Mouse (Mus musculus) liver, embryonic 12.5 days (tissue): ENCODE results near the gene Hdgfl3. TPM values are rescaled to one million over a fixed set of nuclear protein-coding genes. Genes with fewer than 3 reads are reported as not detected.

ENCODE experiments used
- ATAC-seq: fragments of 200-750 bp; cut with Nextera tagmentation; 2 replicates; pipeline ENCODE4 v1.8.0; 2017; ENCODE audit warnings: moderate number of reproducible peaks, mild to moderate bottlenecking, moderate library complexity
- H3K27ac ChIP-seq: fragments of 300-500 bp; sonication (generic); 2 replicates; pipeline ENCODE4 v1.5.1; 2016; ENCODE audit warnings: mild to moderate bottlenecking
- H3K27me3 ChIP-seq: fragments of 300-500 bp; sonication (generic); replicated peaks from 2 replicates; pipeline ENCODE4 v1.6.1; 2016; ENCODE audit warnings: mild to moderate bottlenecking, moderate library complexity
- H3K36me3 ChIP-seq: fragments of 300-500 bp; sonication (generic); 2 replicates; pipeline ENCODE4 v1.6.1; 2016; ENCODE audit warnings: mild to moderate bottlenecking, moderate library complexity
- H3K4me1 ChIP-seq: fragments of 300-500 bp; sonication (generic); 2 replicates; pipeline ENCODE4 v1.6.1; 2016
- H3K4me2 ChIP-seq: fragments of 300-500 bp; sonication (generic); 2 replicates; pipeline ENCODE4 v1.6.1; 2016; ENCODE audit warnings: mild to moderate bottlenecking, moderate library complexity
- H3K4me3 ChIP-seq: fragments of 300-500 bp; sonication (generic); 2 replicates; pipeline ENCODE4 v1.5.1; 2016; ENCODE audit warnings: mild to moderate bottlenecking, moderate library complexity
- H3K9ac ChIP-seq: fragments of 300-500 bp; sonication (generic); 2 replicates; pipeline ENCODE4 v1.6.1; 2016; ENCODE audit warnings: mild to moderate bottlenecking, moderate library complexity
- H3K9me3 ChIP-seq: fragments of 300-500 bp; sonication (generic); replicated peaks from 2 replicates; pipeline ENCODE4 v1.6.1; 2016; ENCODE audit warnings: mild to moderate bottlenecking, moderate library complexity
- WGBS: fragments of 180-500 bp; shearing (Covaris S2); methylation state at CpG from one replicate; pipeline ENCODE4 v1.1.7; 2016; ENCODE audit not compliant: insufficient replicate concordance; 5-methylcytosine and 5-hydroxymethylcytosine counted together
- polyA plus RNA-seq: library from polyadenylated mRNA; unstranded; fragments of >200 nt; fragmentation: Nextera tagmentation; extraction: Ambion mirVana; gene quantifications from 2 replicates; pipeline ENCODE4 v1.2.1, GENCODE M21; 2016

Hdgfl3 gene
- polyA plus RNA-seq, 1 experiment from 2014 or later: 2.0 TPM

DNA sequence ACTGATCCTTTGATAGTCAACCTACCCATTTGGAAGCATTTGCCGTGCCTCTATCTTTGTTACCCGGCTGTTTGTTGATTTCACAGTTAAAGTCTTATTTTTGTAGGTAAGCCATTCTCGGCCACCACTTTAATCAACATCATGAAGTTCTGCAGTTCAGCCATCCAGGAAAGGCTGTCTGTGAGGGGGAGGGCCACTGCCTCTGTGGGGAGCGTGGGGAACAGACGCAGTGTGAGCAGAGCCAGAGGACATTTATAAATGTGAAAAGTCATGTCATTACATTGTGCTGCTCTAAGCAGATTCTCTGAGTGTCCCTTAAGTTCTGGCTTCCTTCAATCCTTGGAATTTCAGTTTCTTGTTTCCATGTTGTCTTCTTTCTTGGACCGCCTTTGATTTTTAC, 84.1 kb downstream of the Hdgfl3 start:
- no peak overlapping the region for H3K4me3 ChIP-seq
- 70% methylated on average over 6 of the region's 6 CpGs for WGBS
- no peaks in the 10 kb centered on the region for H3K9me3 ChIP-seq
- H3K4me2 ChIP-seq: no peak overlapping the region
- no peak overlapping the region for H3K9ac ChIP-seq
- peaks cover 14% of the 10 kb centered on the region for H3K4me1 ChIP-seq
- H3K27ac ChIP-seq: no peak overlapping the region
- ATAC-seq: no peak
- H3K27me3 ChIP-seq: peaks cover 5% of the 10 kb centered on the region; the same call in 1 of the 2 replicates
- H3K36me3 ChIP-seq: no peaks in the 10 kb centered on the region

DNA sequence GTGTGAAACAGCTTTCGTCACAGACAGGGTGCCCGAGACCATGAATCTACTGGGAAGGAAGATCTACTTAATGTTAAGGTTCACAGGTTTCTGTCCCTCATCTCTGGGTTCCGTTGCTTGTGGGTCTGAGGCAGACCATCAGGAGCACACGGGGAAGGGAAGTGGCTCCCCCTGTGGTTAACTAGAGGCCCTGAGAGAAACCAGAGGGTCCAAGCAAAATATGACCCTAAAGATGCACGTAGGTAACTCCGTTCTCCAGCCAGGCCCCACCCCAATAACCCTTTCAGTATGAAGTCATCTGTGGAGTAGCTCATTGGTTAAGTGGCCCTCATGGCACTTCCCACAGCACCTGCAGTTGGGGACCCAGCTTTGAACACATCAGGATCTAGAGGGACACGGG, 84.6 kb downstream of the Hdgfl3 start:
- no peak overlapping the region for H3K27ac ChIP-seq
- WGBS: 47% methylated on average over 7 of the region's 7 CpGs
- no peak for ATAC-seq

DNA sequence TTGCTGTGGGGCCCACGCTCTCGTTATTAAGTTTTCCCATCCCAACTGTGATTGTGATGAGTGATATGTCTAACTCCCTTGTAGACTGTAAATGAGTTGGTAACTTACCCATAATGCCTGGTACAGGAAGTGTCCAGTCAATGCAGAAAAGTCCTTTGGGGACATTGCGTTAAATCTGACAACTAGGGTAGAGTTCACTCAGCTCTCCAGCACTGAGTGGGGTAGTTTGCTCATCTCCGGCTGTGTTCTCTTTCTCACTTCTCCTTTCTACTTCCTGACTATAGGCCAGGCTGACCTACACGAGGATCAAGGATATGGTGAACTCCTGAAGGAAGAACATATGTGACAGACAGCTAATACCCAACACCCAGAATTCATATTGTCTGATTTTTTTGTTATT, 85.1 kb downstream of the Hdgfl3 start:
- Histone ChIP-seq H3K9ac (no peak overlapping the region), H3K4me1 (peaks cover 6% of the 10 kb centered on the region), H3K36me3 (no peaks in the 10 kb centered on the region), H3K4me2 (no peak overlapping the region), H3K27me3 (peaks cover 3% of the 10 kb centered on the region; the same call in 1 of the 2 replicates), H3K9me3 (no peaks in the 10 kb centered on the region), H3K27ac (no peak overlapping the region), H3K4me3 (no peak overlapping the region)
- WGBS: 45% methylated on average over 5 of the region's 5 CpGs
- ATAC-seq: no peak

More for the DNA sequence above, 84.6 kb downstream of the Hdgfl3 start:
- Histone ChIP-seq H3K4me3 (no peak overlapping the region), H3K9ac (no peak overlapping the region), H3K36me3 (no peaks in the 10 kb centered on the region), H3K4me1 (peaks cover 10% of the 10 kb centered on the region), H3K9me3 (no peaks in the 10 kb centered on the region), H3K4me2 (no peak overlapping the region), H3K27me3 (peaks cover 3% of the 10 kb centered on the region; the same call in 1 of the 2 replicates)

DNA sequence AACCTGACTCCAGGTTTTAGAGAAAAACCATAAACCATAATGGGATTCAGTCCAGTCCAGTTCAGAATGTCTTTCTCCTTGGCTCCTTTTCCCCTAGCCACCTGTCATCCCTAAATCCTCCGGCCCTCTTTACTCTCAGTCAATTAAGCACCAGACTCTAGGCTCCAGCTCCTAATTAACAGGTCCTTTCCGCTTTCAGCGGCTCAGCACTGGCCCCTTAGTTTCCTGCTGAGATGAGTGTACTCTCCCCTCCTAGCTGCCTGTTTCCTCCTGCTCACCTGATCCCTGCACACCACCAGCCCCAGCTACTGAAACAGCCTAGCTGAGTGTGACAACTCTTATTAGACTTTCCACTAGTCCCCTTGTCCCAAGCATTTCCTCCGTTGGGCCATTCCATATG, 86.5 kb downstream of the Hdgfl3 start:
- Histone ChIP-seq H3K9ac (no peak overlapping the region), H3K36me3 (no peaks in the 10 kb centered on the region), H3K4me1 (no peaks in the 10 kb centered on the region), H3K9me3 (no peaks in the 10 kb centered on the region), H3K27ac (no peak overlapping the region), H3K27me3 (peaks cover 3% of the 10 kb centered on the region; the same call in 1 of the 2 replicates), H3K4me3 (no peak overlapping the region), H3K4me2 (no peak overlapping the region)
- no peak for ATAC-seq
- 75% methylated on average over 4 of the region's 4 CpGs for WGBS

DNA sequence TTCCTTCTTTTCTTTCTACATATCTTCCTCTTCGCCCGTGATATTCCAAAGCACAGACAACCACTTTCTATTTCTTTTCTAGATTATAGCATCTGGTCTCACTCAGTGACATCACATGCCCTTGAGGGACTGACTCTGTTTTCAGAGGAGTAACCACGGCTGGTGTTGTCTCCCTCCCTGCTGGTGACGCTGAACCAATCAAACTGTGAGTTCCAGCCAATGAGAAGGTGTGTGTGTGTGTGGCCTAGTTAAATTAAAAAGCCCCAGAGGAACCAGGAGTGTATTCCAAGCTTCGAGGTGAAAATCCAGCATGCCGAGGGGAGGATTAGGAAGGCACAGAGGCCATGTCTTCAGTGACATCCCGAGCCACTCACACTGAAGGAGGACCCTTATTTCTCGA, 87.3 kb downstream of the Hdgfl3 start:
- Histone ChIP-seq H3K4me3 (no peak overlapping the region), H3K36me3 (no peaks in the 10 kb centered on the region), H3K27ac (no peak overlapping the region), H3K27me3 (peaks cover 3% of the 10 kb centered on the region; the same call in 1 of the 2 replicates), H3K4me2 (no peak overlapping the region), H3K9me3 (no peaks in the 10 kb centered on the region), H3K9ac (no peak overlapping the region), H3K4me1 (no peaks in the 10 kb centered on the region)
- no peak for ATAC-seq
- 43% methylated on average over 8 of the region's 8 CpGs for WGBS

DNA sequence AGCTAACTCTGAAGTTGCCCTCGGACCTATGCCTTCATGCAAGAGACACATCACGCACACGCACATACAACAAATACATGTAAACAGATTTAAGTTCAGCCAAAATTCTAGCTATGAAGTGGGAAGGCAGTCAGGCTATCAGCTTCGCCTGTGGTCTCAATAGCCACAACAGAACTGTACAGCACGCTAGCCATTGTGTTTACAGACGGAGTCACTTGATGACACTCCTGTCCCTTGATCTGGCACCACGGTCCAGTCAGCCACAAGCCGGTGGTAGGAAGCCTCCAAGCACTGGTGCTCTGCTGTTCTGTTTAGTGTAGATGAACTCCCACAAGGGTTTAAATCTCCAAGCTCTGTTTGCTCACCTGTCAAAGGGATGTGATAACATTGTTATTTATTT, 88.3 kb downstream of the Hdgfl3 start:
- no peak overlapping the region for H3K9ac ChIP-seq
- H3K27me3 ChIP-seq: peaks cover 3% of the 10 kb centered on the region; the same call in 1 of the 2 replicates
- ATAC-seq: no peak
- H3K4me1 ChIP-seq: no peaks in the 10 kb centered on the region
- no peak overlapping the region for H3K4me3 ChIP-seq
- no peak overlapping the region for H3K4me2 ChIP-seq
- 77% methylated on average over 8 of the region's 8 CpGs for WGBS
- H3K36me3 ChIP-seq: no peaks in the 10 kb centered on the region
- no peak overlapping the region for H3K27ac ChIP-seq
- H3K9me3 ChIP-seq: no peaks in the 10 kb centered on the region

DNA sequence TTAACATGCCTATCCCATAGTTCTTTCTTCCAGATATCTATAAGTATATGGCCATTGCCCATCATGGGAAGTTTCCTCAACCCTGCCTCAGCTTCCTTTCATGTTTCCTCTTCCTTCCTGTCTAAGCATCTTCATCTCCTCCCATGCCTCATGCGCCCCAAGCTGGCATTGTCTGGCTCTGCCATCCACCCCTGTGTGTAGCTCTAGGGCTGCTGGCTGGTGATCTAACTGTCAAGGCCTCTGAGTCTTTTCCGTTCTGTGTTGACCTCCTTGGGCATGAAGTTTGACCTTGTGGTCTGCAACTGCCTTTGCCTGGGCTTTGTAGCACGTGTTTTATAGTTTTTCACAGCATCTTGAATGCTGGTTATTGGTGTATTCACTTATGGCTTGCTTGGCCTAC, 89.0 kb downstream of the Hdgfl3 start:
- WGBS: 65% methylated on average over 3 of the region's 3 CpGs
- Histone ChIP-seq H3K36me3 (no peaks in the 10 kb centered on the region), H3K9ac (no peak overlapping the region), H3K4me2 (no peak overlapping the region), H3K4me3 (no peak overlapping the region), H3K27ac (no peak overlapping the region), H3K9me3 (no peaks in the 10 kb centered on the region), H3K27me3 (peaks cover 8% of the 10 kb centered on the region; the same call in 1 of the 2 replicates), H3K4me1 (no peaks in the 10 kb centered on the region)
- no peak for ATAC-seq

DNA sequence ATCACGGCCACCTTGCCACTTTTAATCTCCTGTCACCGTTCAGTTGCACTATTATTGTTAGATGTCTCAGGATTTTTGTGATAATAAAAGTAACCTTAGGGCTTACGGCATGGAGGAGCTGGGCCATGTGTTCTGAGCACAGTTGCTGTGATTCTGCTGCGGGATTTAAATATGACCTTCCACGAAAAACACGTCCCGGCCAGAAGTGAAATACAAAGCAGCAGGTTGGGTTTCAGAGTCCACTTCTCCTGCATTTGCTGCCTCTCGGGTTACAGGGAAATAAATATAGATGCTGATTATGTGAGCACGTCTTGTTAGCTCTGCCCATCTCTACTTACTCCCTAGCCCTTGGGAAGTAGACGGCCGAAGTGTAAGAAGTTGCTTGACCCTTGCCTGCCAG, 89.5 kb downstream of the Hdgfl3 start:
- no peak for ATAC-seq
- 75% methylated on average over 11 of the region's 11 CpGs for WGBS
- H3K4me3 ChIP-seq: no peak overlapping the region
- no peaks in the 10 kb centered on the region for H3K9me3 ChIP-seq
- peaks cover 8% of the 10 kb centered on the region; the same call in 1 of the 2 replicates for H3K27me3 ChIP-seq
- no peak overlapping the region for H3K27ac ChIP-seq
- no peaks in the 10 kb centered on the region for H3K36me3 ChIP-seq
- H3K4me2 ChIP-seq: no peak overlapping the region
- H3K9ac ChIP-seq: no peak overlapping the region
- no peaks in the 10 kb centered on the region for H3K4me1 ChIP-seq

DNA sequence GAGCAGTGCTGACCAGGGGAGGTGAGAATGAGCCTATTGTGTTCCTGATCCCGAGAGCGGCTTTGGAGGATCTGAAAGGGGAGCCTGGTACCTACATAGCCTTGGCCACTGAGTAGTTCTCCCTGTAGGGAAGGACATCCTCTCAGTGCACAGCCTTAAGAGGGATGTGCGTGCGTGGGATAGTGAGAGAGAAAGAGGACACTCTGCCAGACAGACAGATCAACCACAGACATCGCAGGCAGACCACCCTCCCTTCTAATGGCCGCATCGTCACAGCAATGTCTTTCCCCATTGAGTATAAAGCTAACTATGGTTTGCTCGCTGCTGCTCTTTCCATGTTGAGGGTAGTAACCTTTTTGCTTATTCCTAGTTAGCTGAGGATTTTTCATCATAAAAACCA, 90.4 kb downstream of the Hdgfl3 start:
- Histone ChIP-seq H3K9ac (no peak overlapping the region), H3K4me1 (no peaks in the 10 kb centered on the region), H3K27me3 (peaks cover 8% of the 10 kb centered on the region; the same call in 1 of the 2 replicates), H3K4me2 (no peak overlapping the region), H3K4me3 (no peak overlapping the region), H3K36me3 (no peaks in the 10 kb centered on the region), H3K9me3 (no peaks in the 10 kb centered on the region), H3K27ac (no peak overlapping the region)
- no peak for ATAC-seq
- WGBS: 80% methylated on average over 8 of the region's 8 CpGs

DNA sequence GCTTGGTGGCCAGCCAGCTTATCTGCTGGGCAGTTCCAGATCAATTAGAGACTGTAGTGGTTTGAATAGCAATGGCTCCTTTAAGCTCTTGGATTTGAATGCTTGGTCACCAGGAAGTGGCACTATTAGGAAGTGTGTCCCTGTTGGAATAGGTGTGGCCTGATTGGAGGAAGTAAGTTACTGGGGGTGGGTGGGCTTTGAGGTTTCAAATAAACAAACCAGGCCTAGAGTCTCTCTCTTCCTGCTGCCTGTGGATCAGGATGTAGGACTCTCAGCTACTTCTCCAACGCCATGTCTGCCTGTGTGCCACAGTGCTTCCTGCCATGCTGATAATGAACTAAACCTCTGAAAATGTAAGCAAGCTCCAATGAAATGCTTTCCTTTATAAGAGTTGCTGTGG, 91.3 kb downstream of the Hdgfl3 start:
- Histone ChIP-seq H3K4me2 (no peak overlapping the region), H3K9me3 (no peaks in the 10 kb centered on the region), H3K9ac (no peak overlapping the region), H3K4me3 (no peak overlapping the region), H3K27me3 (peaks cover 6% of the 10 kb centered on the region; the same call in 1 of the 2 replicates), H3K27ac (no peak overlapping the region), H3K4me1 (no peaks in the 10 kb centered on the region), H3K36me3 (no peaks in the 10 kb centered on the region)
- no peak for ATAC-seq
- WGBS: 27% methylated on average over 1 of the region's 1 CpGs

DNA sequence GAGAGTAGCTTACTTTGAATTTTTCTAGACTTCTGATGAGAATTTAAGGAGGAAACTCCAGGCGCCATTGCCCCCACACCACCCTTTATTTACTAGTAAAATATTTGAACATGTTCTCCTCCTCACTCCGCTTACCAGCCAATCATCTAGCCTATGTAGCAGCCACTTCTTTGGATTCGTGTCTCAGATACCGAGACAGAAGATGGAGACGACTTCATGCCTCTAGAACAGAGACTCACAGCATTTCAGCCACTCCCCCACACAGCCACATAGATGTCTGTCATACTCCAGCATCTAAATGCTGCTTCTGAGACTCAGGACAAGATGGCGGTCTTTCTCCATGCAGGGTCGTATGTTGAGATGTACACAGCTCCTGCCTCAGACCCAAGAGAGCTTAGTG, 92.1 kb downstream of the Hdgfl3 start:
- Histone ChIP-seq H3K4me1 (no peaks in the 10 kb centered on the region), H3K4me2 (no peak overlapping the region), H3K4me3 (no peak overlapping the region), H3K27ac (no peak overlapping the region), H3K9me3 (no peaks in the 10 kb centered on the region), H3K27me3 (peaks cover 6% of the 10 kb centered on the region; the same call in 1 of the 2 replicates), H3K9ac (no peak overlapping the region), H3K36me3 (no peaks in the 10 kb centered on the region)
- 70% methylated on average over 7 of the region's 7 CpGs for WGBS
- ATAC-seq: no peak

DNA sequence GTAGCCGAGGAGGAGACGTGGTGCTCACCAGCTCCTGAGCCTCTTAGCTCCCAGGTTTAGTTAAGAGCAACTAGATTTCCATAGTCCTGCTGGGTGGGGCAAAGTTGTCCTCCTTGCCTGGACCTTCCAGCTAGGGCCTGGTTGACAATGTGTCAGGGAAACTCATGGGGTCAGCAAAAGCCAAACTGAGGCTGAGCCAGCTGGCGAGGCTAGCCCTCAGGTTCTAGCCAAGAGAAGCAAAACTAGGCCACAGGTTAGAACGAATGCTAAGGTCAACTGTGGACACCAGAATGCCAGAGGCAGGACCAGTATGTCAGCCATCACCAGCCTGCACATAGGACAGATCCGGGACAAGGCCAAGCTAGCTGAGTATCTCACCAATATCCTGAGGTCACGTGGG, 92.8 kb downstream of the Hdgfl3 start:
- H3K4me3 ChIP-seq: no peak overlapping the region
- 74% methylated on average over 6 of the region's 6 CpGs for WGBS
- H3K4me2 ChIP-seq: no peak overlapping the region
- H3K9ac ChIP-seq: no peak overlapping the region
- no peaks in the 10 kb centered on the region for H3K36me3 ChIP-seq
- no peak for ATAC-seq
- H3K27me3 ChIP-seq: peaks cover 6% of the 10 kb centered on the region; the same call in 1 of the 2 replicates
- no peaks in the 10 kb centered on the region for H3K4me1 ChIP-seq
- H3K9me3 ChIP-seq: no peaks in the 10 kb centered on the region
- H3K27ac ChIP-seq: no peak overlapping the region

DNA sequence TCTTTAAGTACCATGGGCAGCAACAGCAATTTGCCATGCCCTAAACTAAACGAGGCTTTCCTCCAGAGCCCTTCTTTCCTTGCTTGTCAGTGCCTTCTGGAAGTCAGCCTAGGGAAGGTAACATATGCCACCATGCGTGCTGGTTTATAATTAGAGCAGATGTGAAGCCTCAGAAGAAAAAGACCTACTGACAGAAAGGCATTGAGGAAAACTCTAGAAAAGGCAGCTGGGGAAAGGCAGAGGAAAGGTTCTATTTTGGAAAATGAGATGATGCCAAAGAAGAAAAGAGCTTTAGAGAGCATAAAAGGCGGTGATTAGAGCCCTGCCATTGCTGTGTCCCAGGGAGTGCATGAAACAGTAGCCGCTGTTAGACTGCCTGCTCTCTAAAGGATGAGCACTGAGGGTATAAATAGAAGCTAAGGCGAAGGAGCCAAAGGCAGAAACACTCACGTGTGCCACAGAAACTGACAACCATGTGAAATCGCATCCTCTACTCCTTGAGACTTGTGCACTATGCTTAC, 93.6 kb downstream of the Hdgfl3 start:
- Histone ChIP-seq H3K9ac (no peak overlapping the region), H3K4me1 (no peaks in the 10 kb centered on the region), H3K4me2 (no peak overlapping the region), H3K9me3 (no peaks in the 10 kb centered on the region), H3K36me3 (no peaks in the 10 kb centered on the region), H3K4me3 (no peak overlapping the region), H3K27ac (no peak overlapping the region), H3K27me3 (peaks cover 6% of the 10 kb centered on the region; the same call in 1 of the 2 replicates)
- WGBS: 67% methylated on average over 7 of the region's 7 CpGs
- no peak for ATAC-seq
